Mouse (Mus musculus): Measurements from ENCODE around the gene Kdr. TPM values are rescaled to one million over a fixed set of nuclear protein-coding genes. Genes with fewer than 3 reads are reported as not detected.

The Kdr gene
- total and polyA plus RNA-seq, 2 experiments from 2014 or later, result 12.9 to 20.1 TPM

DNA sequence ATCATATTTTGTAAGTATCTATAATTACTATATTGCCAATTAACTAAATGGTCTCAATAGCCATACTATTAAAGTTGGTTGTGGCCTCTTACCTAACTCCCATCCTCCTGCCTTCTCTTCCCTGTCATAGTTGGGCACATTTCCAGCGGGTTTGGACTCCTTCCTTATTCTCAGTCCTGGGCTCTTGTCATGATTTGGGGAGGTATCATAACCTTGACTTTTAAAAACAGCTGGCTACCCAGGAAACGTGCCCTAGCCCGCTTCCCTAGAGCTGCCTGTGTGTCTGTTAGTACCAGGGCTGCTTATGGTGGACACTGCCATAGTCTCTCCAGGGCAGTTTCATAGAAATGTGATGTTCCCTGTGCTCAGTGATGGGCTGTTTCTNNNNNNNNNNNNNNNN, 82.9 kb downstream of the Kdr start:
- Histone ChIP-seq H3K36me3 (ENCODE audit: insufficient read depth, low read length) (no peaks in the 10 kb centered on the region), H3K4me3 (ENCODE audit: low read length) (no peak overlapping the region), H3K9me3 (ENCODE audit: low read length) (no peaks in the 10 kb centered on the region), H3K27ac (no peak overlapping the region), H3K4me1 (ENCODE audit: insufficient read depth, low read length) (0 out of 2 replicates have a peak, but pooled peaks cover 3% of the 10 kb centered on the region), H3K27me3 (ENCODE audit: insufficient read depth, low read length) (no peaks in the 10 kb centered on the region), H3K4me2 (ENCODE audit: low read depth, low read length) (no peak overlapping the region), H3K9ac (replicated peaks; ENCODE audit: low read length) (no peak overlapping the region)
- ATAC-seq (no peak), DNase-seq (ENCODE audit: low spot score) (no peak)
- TF ChIP-seq CTCF (IDR thresholded peaks at IDR 0.05; ENCODE audit: low read depth), result no peak
- 85% methylated on average over 3 of the region's 3 CpGs for WGBS

DNA sequence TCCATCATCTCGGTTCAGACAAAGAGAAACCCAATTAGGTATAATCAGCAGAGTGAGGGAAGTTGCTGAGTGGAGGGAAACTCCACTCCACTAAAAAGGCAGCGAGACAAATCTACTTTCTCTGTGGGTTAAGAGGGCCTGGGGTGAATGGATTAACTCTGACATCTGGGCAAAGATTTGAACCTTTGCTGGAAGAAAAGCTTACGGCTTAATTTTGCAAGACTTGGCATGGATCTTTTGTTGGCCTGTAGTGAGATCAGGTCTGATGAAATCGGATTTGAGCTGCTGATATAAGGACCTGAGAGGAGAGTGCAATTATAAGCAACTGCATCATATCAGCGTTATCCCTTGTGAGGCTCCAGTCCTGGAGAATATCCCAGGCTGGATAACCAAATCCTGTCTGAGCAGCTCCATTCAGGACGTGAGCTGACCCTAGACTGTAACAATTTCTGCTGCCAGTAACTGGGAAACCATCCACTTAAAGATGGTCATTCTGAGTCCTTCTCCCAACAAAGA, 85.2 kb downstream of the Kdr start:
- DNase-seq (ENCODE audit: low spot score) (no peak), ATAC-seq (no peak)
- H3K27me3 ChIP-seq (ENCODE audit: insufficient read depth, low read length), result no peaks in the 10 kb centered on the region
- H3K36me3 ChIP-seq (ENCODE audit: insufficient read depth, low read length), result no peaks in the 10 kb centered on the region
- no peak overlapping the region for H3K9ac ChIP-seq (replicated peaks; ENCODE audit: low read length)
- 51% methylated on average over 6 of the region's 6 CpGs for WGBS
- H3K9me3 ChIP-seq (ENCODE audit: low read length), result no peaks in the 10 kb centered on the region
- 0 out of 2 replicates have a peak, but pooled peaks cover 3% of the 10 kb centered on the region for H3K4me1 ChIP-seq (ENCODE audit: insufficient read depth, low read length)
- no peak for TF ChIP-seq CTCF (IDR thresholded peaks at IDR 0.05; ENCODE audit: low read depth)
- no peak overlapping the region for H3K27ac ChIP-seq
- H3K4me2 ChIP-seq (ENCODE audit: low read depth, low read length), result no peak overlapping the region
- H3K4me3 ChIP-seq (ENCODE audit: low read length), result no peak overlapping the region

Small RNA genes lying within 50 kb of the gene (microRNA-seq; reads per million reads assigned to microRNA genes)
- 0 reads per million in 2 experiments for gene Gm25374

Other genes starting within 250 kb of the Kdr start
- 16.3 and 17.6 TPM in 2 replicates for gene Srd5a3, start 161.8 kb upstream of the Kdr start, total RNA-seq (2014; rRNA removed)
- 22.2 and 22.9 TPM in 2 replicates for gene Srd5a3, start 161.8 kb upstream of the Kdr start, polyA plus RNA-seq (2015; fragmentation: Nextera tagmentation; extraction: Ambion mirVana)
- gene Tmem165, start 205.4 kb upstream of the Kdr start, total RNA-seq (2014; rRNA removed), result 68.0 and 71.4 TPM in 2 replicates
- gene Tmem165, start 205.4 kb upstream of the Kdr start, polyA plus RNA-seq (2015; fragmentation: Nextera tagmentation; extraction: Ambion mirVana), result 49.4 and 54.2 TPM in 2 replicates